Mouse (Mus musculus) liver, adult 10 weeks (tissue): ENCODE results near the gene Cryab. TPM values are rescaled to one million over a fixed set of nuclear protein-coding genes. Genes with fewer than 3 reads are reported as not detected.

Experiments
- polyA plus RNA-seq: library from polyadenylated mRNA; stranded (reverse); fragments of 350-450 nt; fragmentation: Illumina TruSeq; extraction: RNeasy Lipid Tissue Mini Kit (QIAGEN cat#74804); gene quantifications from one replicate; pipeline ENCODE4 v1.2.3, GENCODE M21; 2014; ENCODE audit warnings: low read depth, low replicate concordance

The Cryab gene
- polyA plus RNA-seq = 2.7 TPM

DNA sequence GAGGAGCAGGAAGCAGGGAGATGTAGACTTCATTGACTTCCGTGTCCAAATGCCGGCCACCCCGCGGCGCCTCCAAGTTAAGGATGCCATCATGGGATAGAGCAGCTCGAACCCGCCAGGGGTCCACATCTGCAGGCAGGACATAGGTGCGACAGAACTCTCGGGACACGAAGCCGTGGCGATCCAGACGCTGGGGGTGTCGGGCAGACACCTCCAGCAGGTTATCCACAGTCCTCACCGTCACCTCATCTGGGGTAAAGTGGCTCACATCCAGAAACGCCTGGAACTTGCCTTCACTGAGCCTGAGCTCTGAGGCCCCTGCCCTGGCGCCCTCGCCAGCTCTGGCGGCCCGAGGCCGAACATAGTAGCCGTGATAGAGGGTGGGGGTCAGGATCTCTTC is at the start of gene Cryab:
Gene Cryab (plus strand): TSS at position 3 of the 400 bp plus-strand sequence.

DNA sequence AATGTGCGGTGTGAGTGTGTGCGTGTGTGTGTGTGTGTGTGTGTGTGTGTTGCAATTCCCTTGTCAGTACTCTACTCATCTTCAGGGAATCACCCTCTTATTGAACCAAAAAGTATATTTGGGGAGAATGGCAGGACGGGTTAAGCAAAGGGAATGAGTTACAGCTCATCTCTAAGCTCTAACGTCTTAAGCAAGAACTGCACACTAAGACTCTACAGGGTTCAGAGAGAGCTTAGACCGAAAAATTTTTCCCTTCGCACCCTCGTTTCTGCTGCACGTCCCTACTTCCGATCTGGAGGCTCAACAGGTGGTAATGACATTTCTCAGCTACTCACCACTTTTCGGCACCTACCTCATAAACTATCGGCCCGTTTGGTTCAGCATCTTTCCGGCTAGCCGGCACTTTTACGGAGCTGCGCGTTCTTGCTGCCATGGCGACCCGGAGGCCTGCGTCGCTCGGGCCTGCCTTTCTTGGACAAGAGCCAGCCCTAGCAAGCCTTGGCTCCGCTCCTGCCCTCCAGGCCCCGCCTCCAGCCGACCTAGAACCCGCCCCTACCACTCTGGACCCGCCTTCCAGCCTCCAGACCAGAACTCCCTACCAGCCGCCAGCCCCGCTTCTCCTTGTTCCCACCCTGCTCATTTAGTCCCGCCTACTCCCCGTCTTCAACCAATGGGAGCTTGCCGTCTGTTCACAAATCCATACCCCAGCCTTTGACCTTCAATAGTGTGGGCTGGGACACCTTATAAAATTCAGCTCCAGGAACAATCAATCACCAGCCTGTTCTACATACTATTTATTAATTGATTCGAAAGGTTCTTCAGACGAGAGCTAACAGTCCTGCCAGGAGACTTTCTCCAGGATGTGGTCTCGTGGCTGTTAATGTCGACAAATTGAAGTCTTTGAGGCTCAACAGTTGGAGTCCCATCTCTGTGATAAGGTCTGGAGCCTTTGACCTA is 11.9 kb upstream of the Cryab start, which contains the start of gene Dixdc1:
Gene Dixdc1 (minus strand): TSS at position 604 of the 957 bp plus-strand sequence.

DNA sequence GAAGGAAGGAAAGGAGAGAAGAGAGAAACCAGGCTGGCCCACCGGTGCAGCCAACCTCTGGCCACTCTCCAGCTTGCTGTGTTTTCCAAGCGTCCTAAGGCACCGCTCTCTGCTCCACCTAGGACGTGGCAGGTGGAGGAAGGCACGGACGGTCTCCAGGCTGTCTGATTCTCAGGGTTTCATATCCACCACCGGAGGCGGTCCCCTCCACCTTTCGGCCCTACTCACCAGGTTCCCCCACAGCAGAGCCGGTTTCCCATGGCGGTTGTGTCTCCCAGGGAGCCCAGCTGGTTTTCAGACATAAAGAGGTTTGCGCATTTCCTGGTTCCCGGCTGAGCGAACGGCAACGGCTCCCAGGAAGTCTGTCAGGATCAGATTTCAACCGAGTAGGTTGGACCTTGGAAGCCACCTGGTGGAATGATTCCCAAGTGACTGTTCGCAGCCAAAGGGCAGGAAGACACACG is 4.9 kb upstream of the Cryab start, which contains the start of gene 2310030G06Rik:
Gene 2310030G06Rik (minus strand): TSS at position 323 of the 464 bp plus-strand sequence.

DNA sequence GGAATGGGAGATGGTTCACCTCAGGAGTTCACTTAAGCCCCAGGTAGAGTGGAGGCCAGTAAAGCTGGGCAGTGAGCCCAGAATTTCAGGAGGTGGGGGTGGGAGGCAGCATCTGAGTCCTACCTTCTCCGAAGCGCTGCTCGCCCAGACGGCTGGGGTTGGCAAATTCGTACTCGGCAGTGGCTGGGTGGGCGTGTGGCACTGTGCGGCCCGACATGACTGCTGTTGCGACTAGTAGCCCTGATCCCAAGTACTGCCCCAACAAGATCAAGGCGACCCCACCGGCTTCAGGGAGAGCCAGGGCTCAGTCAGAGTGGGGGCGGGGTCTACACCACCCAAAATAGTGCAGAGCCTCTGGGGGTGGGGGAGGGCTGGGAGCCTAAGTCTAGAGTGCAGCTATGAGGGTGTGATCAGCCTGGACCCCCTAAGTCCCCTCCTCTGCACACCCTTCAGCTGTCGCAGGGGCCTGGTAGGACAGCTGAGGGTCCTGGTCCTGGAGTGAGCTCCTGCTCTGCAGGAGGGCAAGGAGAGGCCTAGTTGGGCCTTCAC is 1.0 kb downstream of the Cryab start, which contains the start of gene Hspb2:
Gene Hspb2 (minus strand): TSS at position 301 of the 549 bp plus-strand sequence.

DNA sequence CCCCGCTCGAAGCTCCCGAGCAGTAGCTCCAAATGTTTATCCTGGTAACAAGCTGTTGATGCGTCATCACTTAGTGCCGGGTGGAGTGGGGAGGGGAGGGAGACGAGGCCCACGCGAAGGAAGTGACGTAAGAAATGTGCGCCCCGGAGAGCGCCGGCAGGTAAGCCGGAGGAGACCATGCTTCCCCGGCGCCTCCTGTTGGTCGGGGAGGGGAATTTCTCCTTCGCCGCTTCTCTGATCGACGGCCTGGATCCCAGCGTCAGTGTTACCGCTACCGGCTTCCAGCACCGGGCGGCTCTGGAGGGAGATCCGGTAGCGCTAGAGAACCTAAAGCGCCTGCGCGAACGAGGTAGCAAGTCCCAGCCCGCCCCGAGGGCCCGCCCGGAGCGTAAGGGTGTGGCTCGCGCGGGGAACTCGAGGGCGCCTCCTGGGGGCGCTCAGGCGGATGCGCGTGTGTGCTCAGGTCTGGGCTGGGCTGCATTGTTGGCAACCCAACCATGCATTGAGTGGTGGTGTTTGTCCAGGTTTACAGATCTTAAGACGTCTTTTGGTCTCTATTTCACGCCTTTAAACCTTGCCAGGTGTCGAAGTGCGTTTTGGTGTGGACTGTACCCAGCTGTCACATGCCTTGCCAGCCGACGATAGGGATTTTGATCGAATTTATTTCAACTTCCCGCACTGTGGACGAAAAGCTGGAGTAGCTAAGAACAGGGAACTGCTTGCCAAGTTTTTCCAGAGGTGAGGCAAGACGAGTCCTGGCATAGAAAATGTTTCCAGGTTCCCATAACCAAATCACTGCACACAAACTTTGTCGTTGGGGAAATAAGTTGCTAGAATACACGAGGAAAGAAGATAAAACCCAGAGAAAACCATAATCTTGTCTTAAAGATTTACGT is 17.2 kb downstream of the Cryab start, which contains the start of gene Fdxacb1:
Gene Fdxacb1 (plus strand): TSS at position 130 of the 896 bp plus-strand sequence.

DNA sequence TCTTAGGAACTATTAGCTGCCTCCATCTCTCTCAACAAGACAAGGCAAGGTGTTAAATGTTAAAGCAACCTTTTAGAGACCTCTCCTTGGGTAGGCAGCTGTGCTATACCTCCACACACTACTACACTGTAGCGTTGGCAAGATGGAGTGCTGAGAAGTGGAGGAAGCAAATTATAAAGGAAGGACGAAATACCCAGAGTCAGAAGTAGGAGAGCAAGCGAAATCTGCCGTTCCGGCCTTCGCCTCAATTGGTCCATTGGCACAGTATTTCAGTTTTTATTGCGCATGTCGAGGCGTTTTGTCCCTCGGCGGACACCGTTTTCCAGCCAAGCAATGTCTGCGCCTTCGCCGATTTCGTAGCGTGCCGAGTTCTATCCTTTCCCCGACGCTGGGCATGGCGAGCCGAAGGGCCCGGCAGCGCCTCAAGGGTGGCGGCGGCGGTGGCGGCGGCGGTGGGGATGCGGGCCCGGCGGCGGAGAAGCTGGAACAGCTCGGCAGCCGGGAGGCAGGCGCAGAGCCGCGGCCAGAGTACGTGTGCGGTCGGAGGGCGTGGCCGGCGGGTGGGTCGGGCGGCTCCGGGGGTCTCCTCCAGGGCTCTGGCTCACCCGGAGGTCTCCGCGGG is 24.0 kb downstream of the Cryab start, which contains the start of the genes Alg9 and 1110032A03Rik:
Gene Alg9 (plus strand): TSS at position 29 of the 622 bp plus-strand sequence.
Gene 1110032A03Rik (minus strand): TSS at position 530 of the 622 bp plus-strand sequence.

Other genes with a start within 250 kb of the Cryab start
- 132 TPM for gene Pts, start 222.6 kb upstream of the Cryab start, polyA plus RNA-seq
- gene Il18, start 196.5 kb upstream of the Cryab start, polyA plus RNA-seq = 92.4 TPM
- 31.7 TPM for gene Bco2, start 196.1 kb upstream of the Cryab start, polyA plus RNA-seq
- 6.3 TPM for gene Tex12, start 190.0 kb upstream of the Cryab start, polyA plus RNA-seq
- 263 TPM for gene Sdhd, start 147.5 kb upstream of the Cryab start, polyA plus RNA-seq
- gene Timm8b, start 147.4 kb upstream of the Cryab start, polyA plus RNA-seq = 69.1 TPM
- gene Pih1d2, start 134.0 kb upstream of the Cryab start, polyA plus RNA-seq = 1.2 TPM
- gene Nkapd1, start 133.9 kb upstream of the Cryab start, polyA plus RNA-seq = 32.2 TPM
- gene Dlat, start 91.5 kb upstream of the Cryab start, polyA plus RNA-seq = 70.5 TPM
- gene Dixdc1, start 11.8 kb upstream of the Cryab start, polyA plus RNA-seq = 14.7 TPM
- gene 2310030G06Rik, start 4.8 kb upstream of the Cryab start, polyA plus RNA-seq = 31.9 TPM
- gene Hspb2, start 1.0 kb downstream of the Cryab start, polyA plus RNA-seq = not detected
- gene Fdxacb1, start 16.9 kb downstream of the Cryab start, polyA plus RNA-seq = 4.0 TPM
- 5.4 TPM for gene Alg9, start 23.7 kb downstream of the Cryab start, polyA plus RNA-seq
- gene 1110032A03Rik, start 24.2 kb downstream of the Cryab start, polyA plus RNA-seq = 88.7 TPM
- 21.9 TPM for gene Ppp2r1b, start 94.0 kb downstream of the Cryab start, polyA plus RNA-seq